In genomic region chr10:25397767-25398690, GRCm38 (mm10) we compare ENCODE assay signal across 15 mouse cellular contexts. TPM values are rescaled to one million over a fixed set of nuclear protein-coding genes. Genes with fewer than 3 reads are reported as not detected.
DNase-seq lines count a peak whose midpoint lies in the region; ATAC-seq lines count a peak whose summit lies in the region.
"Had no signal": no experiment of that assay in that cellular context is flagged by ENCODE, and none has a peak within 500 bp of the region (broad histone marks: within the 10 kb centered on the region; RNA-seq: fewer than 3 reads in every experiment).

No protein-coding gene starts in this region.

- H3K4me1 ChIP-seq in kidney, embryonic 16.5 days (ENCODE audit: insufficient read depth, low read length), result peaks cover 38% of the 10 kb centered on the region
- peaks cover 6% of the 10 kb centered on the region for H3K4me1 ChIP-seq in forebrain, embryonic 13.5 days
- no peaks in the 10 kb centered on the region; the same call in 1 of the 2 replicates for H3K4me1 ChIP-seq in hindbrain, embryonic 13.5 days (replicated peaks)

- 0 out of 2 replicates have a peak, but pooled peaks have one; percentile 53 for ATAC-seq in kidney, embryonic 16.5 days (ENCODE audit: low FRiP score, low TSS enrichment)
- no peak for ATAC-seq in forebrain, embryonic 13.5 days
- ATAC-seq in hindbrain, embryonic 13.5 days (ENCODE audit: low FRiP score), result no peak
- ATAC-seq: midbrain, embryonic 13.5 days had no signal

- DNase-seq in heart, adult 11 months, result peak; percentile 86
- no peak for DNase-seq in heart, adult 9 months (ENCODE audit: low spot score in 2 of 2)
- DNase-seq in kidney, adult 18-20 months, result no peak
- peak; percentile 11 to 37 for DNase-seq in right cerebral cortex, adult 2 months (ENCODE audit: low spot score in 2 of 2)
- no peak for DNase-seq in right cerebral cortex, postnatal 14 days
- DNase-seq: adrenal gland, adult 8-10 months; B cell, adult 2 months; cerebellum, adult 9-11 months had no signal

- H3K9ac ChIP-seq in kidney, embryonic 16.5 days (replicated peaks; ENCODE audit: low read length), result no peak overlapping the region
- no peak overlapping the region for H3K9ac ChIP-seq in forebrain, embryonic 13.5 days
- H3K9ac ChIP-seq in hindbrain, embryonic 13.5 days, result no peak overlapping the region
- H3K9ac ChIP-seq: heart, embryonic 15.5 days; limb, embryonic 15.5 days; midbrain, embryonic 13.5 days had no signal

- no peak overlapping the region for H3K4me2 ChIP-seq in kidney, embryonic 16.5 days (replicated peaks; ENCODE audit: low read depth, low read length)
- no peak overlapping the region for H3K4me2 ChIP-seq in forebrain, embryonic 13.5 days
- H3K4me2 ChIP-seq in hindbrain, embryonic 13.5 days, result no peak overlapping the region
- H3K4me2 ChIP-seq: heart, embryonic 15.5 days; limb, embryonic 15.5 days; midbrain, embryonic 13.5 days had no signal

- H3K27me3 ChIP-seq in kidney, embryonic 16.5 days (ENCODE audit: insufficient read depth, low read length), result no peaks in the 10 kb centered on the region
- no peaks in the 10 kb centered on the region for H3K27me3 ChIP-seq in forebrain, embryonic 13.5 days
- no peaks in the 10 kb centered on the region for H3K27me3 ChIP-seq in hindbrain, embryonic 13.5 days
- H3K27me3 ChIP-seq: heart, embryonic 15.5 days; limb, embryonic 15.5 days; midbrain, embryonic 13.5 days had no signal

- H3K36me3 ChIP-seq in kidney, embryonic 16.5 days (ENCODE audit: insufficient read depth, low read length), result no peaks in the 10 kb centered on the region
- H3K36me3 ChIP-seq in forebrain, embryonic 13.5 days (ENCODE audit: poor library complexity, severe bottlenecking), result no peaks in the 10 kb centered on the region
- no peaks in the 10 kb centered on the region for H3K36me3 ChIP-seq in hindbrain, embryonic 13.5 days
- H3K36me3 ChIP-seq: heart, embryonic 15.5 days; limb, embryonic 15.5 days; midbrain, embryonic 13.5 days had no signal

- WGBS in kidney, embryonic 16.5 days, result 49% methylated on average over 14 of the region's 14 CpGs
- WGBS in forebrain, embryonic 13.5 days, result 53% methylated on average over 14 of the region's 14 CpGs
- WGBS in hindbrain, embryonic 13.5 days, result 64% methylated on average over 14 of the region's 14 CpGs

- no peaks in the 10 kb centered on the region for H3K9me3 ChIP-seq in kidney, embryonic 16.5 days (ENCODE audit: low read length)
- no peaks in the 10 kb centered on the region for H3K9me3 ChIP-seq in forebrain, embryonic 13.5 days (replicated peaks)
- H3K9me3 ChIP-seq in hindbrain, embryonic 13.5 days, result no peaks in the 10 kb centered on the region
- H3K9me3 ChIP-seq: heart, embryonic 15.5 days; limb, embryonic 15.5 days; midbrain, embryonic 13.5 days had no signal

- no peak overlapping the region for H3K4me3 ChIP-seq in kidney, embryonic 16.5 days (ENCODE audit: low read length)
- H3K4me3 ChIP-seq in forebrain, embryonic 13.5 days, result no peak overlapping the region
- no peak overlapping the region for H3K4me3 ChIP-seq in hindbrain, embryonic 13.5 days
- H3K4me3 ChIP-seq: erythroblast, embryonic 14.5 days; heart, embryonic 15.5 days; limb, embryonic 15.5 days; midbrain, embryonic 13.5 days had no signal

- H3K27ac ChIP-seq in kidney, embryonic 16.5 days (ENCODE audit: low read length), result no peak overlapping the region
- H3K27ac ChIP-seq in forebrain, embryonic 13.5 days, result no peak overlapping the region
- no peak overlapping the region for H3K27ac ChIP-seq in hindbrain, embryonic 13.5 days
- H3K27ac ChIP-seq: heart, embryonic 15.5 days; limb, embryonic 15.5 days; midbrain, embryonic 13.5 days had no signal

RNA-seq across cellular contexts. Expression of gene Epb41l2, which starts 38.4 kb away (rescaled TPM):
- polyA plus RNA-seq in kidney, embryonic 16.5 days (2015; fragmentation: Nextera tagmentation; extraction: Ambion mirVana), result 74.9 and 75.6 TPM in 2 replicates
- 22.7 and 24.1 TPM in 2 replicates for polyA plus RNA-seq in forebrain, embryonic 13.5 days (2015; fragmentation: Nextera tagmentation; extraction: Ambion mirVana)
- polyA plus RNA-seq in hindbrain, embryonic 13.5 days (2015; fragmentation: Nextera tagmentation; extraction: Ambion mirVana), result 23.7 and 24.9 TPM in 2 replicates

Comparison
In these comparisons a context has a peak if more than half of its experiments do, and no peak if none do; other contexts are left out.
1. DNase-seq: peak in heart, adult 11 months (single experiment) and right cerebral cortex, adult 2 months (2 of 2); none in heart, adult 9 months (0 of 2), kidney, adult 18-20 months (single experiment) and right cerebral cortex, postnatal 14 days (single experiment).